Mouse (Mus musculus) midbrain, embryonic 10.5 days (tissue): Measurements from ENCODE around the gene Mast4. TPM values are rescaled to one million over a fixed set of nuclear protein-coding genes. Genes with fewer than 3 reads are reported as not detected.

Experiments used
- DNase-seq: peaks from one replicate; pipeline ENCODE4 v3.0.0-alpha.2; 2017; ENCODE audit warnings: low spot score
- H3K27ac ChIP-seq: fragments of 300-500 bp; sonication (generic); replicated peaks from 2 replicates; pipeline ENCODE4 v1.5.1; 2016; ENCODE audit warnings: mild to moderate bottlenecking
- H3K27me3 ChIP-seq: fragments of 300-500 bp; sonication (generic); 2 replicates; pipeline ENCODE4 v1.6.1; 2016; ENCODE audit warnings: low read depth, mild to moderate bottlenecking; ENCODE audit not compliant: poor library complexity, severe bottlenecking
- H3K36me3 ChIP-seq: fragments of 300-500 bp; sonication (generic); 2 replicates; pipeline ENCODE4 v1.6.1; 2016; ENCODE audit warnings: mild to moderate bottlenecking, moderate library complexity
- H3K4me1 ChIP-seq: fragments of 300-500 bp; sonication (generic); 2 replicates; pipeline ENCODE4 v1.6.1; 2016
- H3K4me3 ChIP-seq: fragments of 300-500 bp; sonication (generic); 2 replicates; pipeline ENCODE4 v1.5.1; 2016; ENCODE audit warnings: mild to moderate bottlenecking, moderate library complexity
- H3K9me3 ChIP-seq: fragments of 300-500 bp; sonication (generic); replicated peaks from 2 replicates; pipeline ENCODE4 v1.6.1; 2016; ENCODE audit warnings: mild to moderate bottlenecking
- WGBS: fragments of 180-500 bp; shearing (Covaris S2); methylation state at CpG from one replicate; pipeline ENCODE4 v1.1.7; 2016; 5-methylcytosine and 5-hydroxymethylcytosine counted together
- polyA plus RNA-seq: library from polyadenylated mRNA; unstranded; fragments of >200 nt; fragmentation: Nextera tagmentation; extraction: Ambion mirVana; gene quantifications from 2 replicates; pipeline ENCODE4 v1.2.1, GENCODE M21; 2016

Mast4 gene
- polyA plus RNA-seq, 1 experiment from 2014 or later, result 19.0 TPM

- no peak for DNase-seq
- Histone ChIP-seq H3K27me3 (no peaks in the 10 kb centered on the region), H3K9me3 (peaks cover 11% of the 10 kb centered on the region; the same call in 1 of the 2 replicates), H3K4me3 (no peak overlapping the region), H3K36me3 (peaks cover 12% of the 10 kb centered on the region), H3K4me1 (peaks cover 29% of the 10 kb centered on the region), H3K27ac (no peak overlapping the region)
- WGBS, result 79% methylated on average over 11 of the region's 11 CpGs
Observed at GRCm38 (mm10) chr13:102871380-102872104, 462.8 kb downstream of the Mast4 start.

GRCm38 (mm10) chr13:102869541-102869940, 464.8 kb downstream of the Mast4 start:
- H3K4me3 ChIP-seq, result no peak overlapping the region
- no peak for DNase-seq
- WGBS, result 91% methylated on average over 4 of the region's 4 CpGs
- no peaks in the 10 kb centered on the region for H3K27me3 ChIP-seq
- peaks cover 12% of the 10 kb centered on the region for H3K36me3 ChIP-seq
- peaks cover 11% of the 10 kb centered on the region; the same call in 1 of the 2 replicates for H3K9me3 ChIP-seq
- H3K27ac ChIP-seq, result no peak overlapping the region
- H3K4me1 ChIP-seq, result peaks cover 22% of the 10 kb centered on the region

GRCm38 (mm10) chr13:102866816-102867215, 467.5 kb downstream of the Mast4 start:
- Histone ChIP-seq H3K36me3 (peaks cover 12% of the 10 kb centered on the region), H3K27ac (no peak overlapping the region), H3K4me1 (peaks cover 12% of the 10 kb centered on the region), H3K4me3 (no peak overlapping the region), H3K9me3 (peaks cover 11% of the 10 kb centered on the region; the same call in 1 of the 2 replicates), H3K27me3 (no peaks in the 10 kb centered on the region)
- no peak for DNase-seq

GRCm38 (mm10) chr13:102865971-102866724, 468.1 kb downstream of the Mast4 start:
- WGBS, result 58% methylated on average over 11 of the region's 11 CpGs
- Histone ChIP-seq H3K9me3 (peaks cover 11% of the 10 kb centered on the region; the same call in 1 of the 2 replicates), H3K36me3 (peaks cover 12% of the 10 kb centered on the region), H3K27me3 (no peaks in the 10 kb centered on the region), H3K4me3 (no peak overlapping the region), H3K27ac (no peak overlapping the region), H3K4me1 (peaks cover 6% of the 10 kb centered on the region; the same call in 1 of the 2 replicates)
- DNase-seq, result no peak

- H3K36me3 ChIP-seq, result peaks cover 12% of the 10 kb centered on the region
- 0 out of 2 replicates have a peak, but pooled peaks cover 5% of the 10 kb centered on the region for H3K4me1 ChIP-seq
- 70% methylated on average over 3 of the region's 3 CpGs for WGBS
- no peak overlapping the region for H3K4me3 ChIP-seq
- H3K27me3 ChIP-seq, result no peaks in the 10 kb centered on the region
- H3K27ac ChIP-seq, result no peak overlapping the region
- H3K9me3 ChIP-seq, result peaks cover 11% of the 10 kb centered on the region; the same call in 1 of the 2 replicates
- DNase-seq, result no peak
Observed at GRCm38 (mm10) chr13:102865494-102865893, 468.8 kb downstream of the Mast4 start.

GRCm38 (mm10) chr13:102864840-102865239, 469.5 kb downstream of the Mast4 start:
- Histone ChIP-seq H3K27ac (no peak overlapping the region), H3K36me3 (peaks cover 12% of the 10 kb centered on the region), H3K4me3 (no peak overlapping the region), H3K9me3 (peaks cover 11% of the 10 kb centered on the region; the same call in 1 of the 2 replicates), H3K4me1 (0 out of 2 replicates have a peak, but pooled peaks cover 5% of the 10 kb centered on the region), H3K27me3 (no peaks in the 10 kb centered on the region)
- 91% methylated on average over 1 of the region's 1 CpGs for WGBS
- DNase-seq, result no peak

- H3K27ac ChIP-seq, result no peak overlapping the region
- H3K4me3 ChIP-seq, result no peak overlapping the region
- H3K4me1 ChIP-seq, result 0 out of 2 replicates have a peak, but pooled peaks cover 5% of the 10 kb centered on the region
- 84% methylated on average over 2 of the region's 2 CpGs for WGBS
- H3K27me3 ChIP-seq, result no peaks in the 10 kb centered on the region
- no peak for DNase-seq
- peaks cover 12% of the 10 kb centered on the region for H3K36me3 ChIP-seq
- H3K9me3 ChIP-seq, result peaks cover 11% of the 10 kb centered on the region; the same call in 1 of the 2 replicates
Observed at GRCm38 (mm10) chr13:102864079-102864478, 470.2 kb downstream of the Mast4 start.

- no peak for DNase-seq
Observed at GRCm38 (mm10) chr13:102862981-102863380, 471.3 kb downstream of the Mast4 start.

GRCm38 (mm10) chr13:102862397-102862796, 471.9 kb downstream of the Mast4 start:
- no peaks in the 10 kb centered on the region; the same call in 1 of the 2 replicates for H3K9me3 ChIP-seq
- H3K27me3 ChIP-seq, result no peaks in the 10 kb centered on the region
- H3K27ac ChIP-seq, result no peak overlapping the region
- no peak overlapping the region for H3K4me3 ChIP-seq
- 0 out of 2 replicates have a peak, but pooled peaks cover 5% of the 10 kb centered on the region for H3K4me1 ChIP-seq
- no peak for DNase-seq
- no peaks in the 10 kb centered on the region for H3K36me3 ChIP-seq
- WGBS, result 80% methylated on average over 2 of the region's 2 CpGs

More at GRCm38 (mm10) chr13:102862981-102863380, 471.3 kb downstream of the Mast4 start:
- Histone ChIP-seq H3K4me1 (0 out of 2 replicates have a peak, but pooled peaks cover 5% of the 10 kb centered on the region), H3K36me3 (peaks cover 3% of the 10 kb centered on the region), H3K9me3 (peaks cover 3% of the 10 kb centered on the region; the same call in 1 of the 2 replicates), H3K27ac (no peak overlapping the region), H3K27me3 (no peaks in the 10 kb centered on the region), H3K4me3 (no peak overlapping the region)
- WGBS, result 73% methylated on average over 2 of the region's 2 CpGs

- whole genome bisulfite sequencing, result 96% methylated on average over 7 of the region's 7 CpGs
- Histone ChIP-seq H3K27ac (no peak overlapping the region), H3K36me3 (no peaks in the 10 kb centered on the region), H3K4me1 (0 out of 2 replicates have a peak, but pooled peaks cover under 1% of the 10 kb centered on the region), H3K9me3 (no peaks in the 10 kb centered on the region), H3K4me3 (no peak overlapping the region), H3K27me3 (no peaks in the 10 kb centered on the region)
- no peak for DNase-seq
Observed at GRCm38 (mm10) chr13:102860733-102861132, 473.6 kb downstream of the Mast4 start.

- Histone ChIP-seq H3K4me1 (no peaks in the 10 kb centered on the region), H3K27me3 (no peaks in the 10 kb centered on the region), H3K27ac (no peak overlapping the region), H3K4me3 (no peak overlapping the region), H3K36me3 (no peaks in the 10 kb centered on the region), H3K9me3 (no peaks in the 10 kb centered on the region)
- 78% methylated on average over 3 of the region's 3 CpGs for WGBS
- no peak for DNase-seq
Observed at GRCm38 (mm10) chr13:102860135-102860534, 474.2 kb downstream of the Mast4 start.

- WGBS, result 92% methylated on average over 3 of the region's 3 CpGs
Observed at GRCm38 (mm10) chr13:102857539-102857838, 476.8 kb downstream of the Mast4 start.

More at GRCm38 (mm10) chr13:102857539-102857838, 476.8 kb downstream of the Mast4 start:
- Histone ChIP-seq H3K4me1 (no peaks in the 10 kb centered on the region), H3K36me3 (no peaks in the 10 kb centered on the region), H3K9me3 (no peaks in the 10 kb centered on the region), H3K4me3 (no peak overlapping the region), H3K27me3 (no peaks in the 10 kb centered on the region), H3K27ac (no peak overlapping the region)
- DNase-seq, result no peak
